Mouse (Mus musculus): ENCODE measurements around the gene Arhgef38. TPM values are rescaled to one million over a fixed set of nuclear protein-coding genes. Genes with fewer than 3 reads are reported as not detected.

Arhgef38 gene
- polyA plus RNA-seq, 1 experiment: not detected

- no peak overlapping the region for H3K4me3 ChIP-seq (ENCODE audit: insufficient read depth, poor library complexity, severe bottlenecking)
- TF ChIP-seq USF1 (IDR thresholded peaks at IDR 0.05; ENCODE audit: low read depth) (no peak), MYOD1 (IDR thresholded peaks at IDR 0.05; ENCODE audit: control insufficient read depth, insufficient read length, low read depth) (no peak), CTCF (IDR thresholded peaks at IDR 0.05; ENCODE audit: control insufficient read depth, insufficient read depth, insufficient read length) (no peak), MAX (IDR thresholded peaks at IDR 0.05) (no peak), FOSL1 (IDR thresholded peaks at IDR 0.05; ENCODE audit: insufficient read depth, low read length, poor library complexity, severe bottlenecking) (no peak), MYOG (IDR thresholded peaks at IDR 0.05; ENCODE audit: control insufficient read depth, extremely low read depth, insufficient read length) (no peak), CEBPB (IDR thresholded peaks at IDR 0.05; ENCODE audit: low read depth) (no peak)
These were observed 32.6 kb downstream of the Arhgef38 start for GRCm38 (mm10) chr3:133202171-133202570.

GRCm38 (mm10) chr3:133188930-133189329 lies 45.8 kb downstream of the Arhgef38 start:
- no peaks in the 10 kb centered on the region for H3K79me2 ChIP-seq (ENCODE audit: control insufficient read depth, insufficient read depth)
- TF ChIP-seq MYOD1 (IDR thresholded peaks at IDR 0.05; ENCODE audit: control insufficient read depth, insufficient read length, low read depth): no peak
- no peak overlapping the region for H3ac ChIP-seq (ENCODE audit: control insufficient read depth, insufficient read length, low read depth)
- no peaks in the 10 kb centered on the region for H3K27me3 ChIP-seq (ENCODE audit: control insufficient read depth, insufficient read depth, insufficient read length)
- H3K36me3 ChIP-seq (ENCODE audit: control insufficient read depth, insufficient read depth): no peaks in the 10 kb centered on the region
- no peaks in the 10 kb centered on the region for H3K79me3 ChIP-seq (ENCODE audit: low read depth)
- no peak overlapping the region for H3K4me3 ChIP-seq (ENCODE audit: insufficient read depth, poor library complexity, severe bottlenecking)

More at GRCm38 (mm10) chr3:133202171-133202570, 32.6 kb downstream of the Arhgef38 start:
- Histone ChIP-seq H3K27me3 (ENCODE audit: control insufficient read depth, insufficient read depth, insufficient read length) (no peaks in the 10 kb centered on the region), H3ac (ENCODE audit: control insufficient read depth, insufficient read length, low read depth) (no peak overlapping the region), H3K79me2 (ENCODE audit: control insufficient read depth, insufficient read depth) (no peaks in the 10 kb centered on the region), H3K36me3 (ENCODE audit: control insufficient read depth, insufficient read depth) (no peaks in the 10 kb centered on the region), H3K79me3 (ENCODE audit: low read depth) (no peaks in the 10 kb centered on the region)

- no peaks in the 10 kb centered on the region for H3K79me2 ChIP-seq (ENCODE audit: control insufficient read depth, insufficient read depth)
- TF ChIP-seq FOSL1 (IDR thresholded peaks at IDR 0.05; ENCODE audit: insufficient read depth, low read length, poor library complexity, severe bottlenecking) (no peak), CEBPB (IDR thresholded peaks at IDR 0.05; ENCODE audit: low read depth) (no peak), MYOD1 (IDR thresholded peaks at IDR 0.05; ENCODE audit: control insufficient read depth, insufficient read length, low read depth) (no peak), USF1 (IDR thresholded peaks at IDR 0.05; ENCODE audit: low read depth) (no peak), MYOG (IDR thresholded peaks at IDR 0.05; ENCODE audit: control insufficient read depth, extremely low read depth, insufficient read length) (no peak), MAX (IDR thresholded peaks at IDR 0.05) (no peak), CTCF (IDR thresholded peaks at IDR 0.05; ENCODE audit: control insufficient read depth, insufficient read depth, insufficient read length) (no peak)
- no peak overlapping the region for H3ac ChIP-seq (ENCODE audit: control insufficient read depth, insufficient read length, low read depth)
- H3K79me3 ChIP-seq (ENCODE audit: low read depth): no peaks in the 10 kb centered on the region
- H3K36me3 ChIP-seq (ENCODE audit: control insufficient read depth, insufficient read depth): no peaks in the 10 kb centered on the region
- no peak overlapping the region for H3K4me3 ChIP-seq (ENCODE audit: insufficient read depth, poor library complexity, severe bottlenecking)
- H3K27me3 ChIP-seq (ENCODE audit: control insufficient read depth, insufficient read depth, insufficient read length): no peaks in the 10 kb centered on the region
These were observed 47.2 kb downstream of the Arhgef38 start for GRCm38 (mm10) chr3:133187524-133187923.

GRCm38 (mm10) chr3:133176033-133176750 lies 58.6 kb downstream of the Arhgef38 start:
- no peaks in the 10 kb centered on the region for H3K79me3 ChIP-seq (ENCODE audit: low read depth)
- no peaks in the 10 kb centered on the region for H3K79me2 ChIP-seq (ENCODE audit: control insufficient read depth, insufficient read depth)
- H3ac ChIP-seq (ENCODE audit: control insufficient read depth, insufficient read length, low read depth): no peak overlapping the region
- no peak for TF ChIP-seq USF1 (IDR thresholded peaks at IDR 0.05; ENCODE audit: low read depth)
- peak; percentile 1 for TF ChIP-seq MYOD1 (IDR thresholded peaks at IDR 0.05; ENCODE audit: control insufficient read depth, insufficient read length, low read depth)
- no peak overlapping the region for H3K4me3 ChIP-seq (ENCODE audit: insufficient read depth, poor library complexity, severe bottlenecking)
- H3K36me3 ChIP-seq (ENCODE audit: control insufficient read depth, insufficient read depth): no peaks in the 10 kb centered on the region
- no peaks in the 10 kb centered on the region for H3K27me3 ChIP-seq (ENCODE audit: control insufficient read depth, insufficient read depth, insufficient read length)

GRCm38 (mm10) chr3:133172291-133172690 lies 62.5 kb downstream of the Arhgef38 start:
- no peaks in the 10 kb centered on the region for H3K36me3 ChIP-seq (ENCODE audit: control insufficient read depth, insufficient read depth)
- H3K4me3 ChIP-seq (ENCODE audit: insufficient read depth, poor library complexity, severe bottlenecking): no peak overlapping the region
- no peak overlapping the region for H3ac ChIP-seq (ENCODE audit: control insufficient read depth, insufficient read length, low read depth)
- H3K79me2 ChIP-seq (ENCODE audit: control insufficient read depth, insufficient read depth): no peaks in the 10 kb centered on the region
- H3K27me3 ChIP-seq (ENCODE audit: control insufficient read depth, insufficient read depth, insufficient read length): no peaks in the 10 kb centered on the region
- TF ChIP-seq CEBPB (IDR thresholded peaks at IDR 0.05; ENCODE audit: low read depth): no peak
- no peak for TF ChIP-seq CTCF (IDR thresholded peaks at IDR 0.05; ENCODE audit: control insufficient read depth, insufficient read depth, insufficient read length)
- H3K79me3 ChIP-seq (ENCODE audit: low read depth): no peaks in the 10 kb centered on the region

- Histone ChIP-seq H3K36me3 (ENCODE audit: control insufficient read depth, insufficient read depth) (no peaks in the 10 kb centered on the region), H3K4me3 (ENCODE audit: insufficient read depth, poor library complexity, severe bottlenecking) (no peak overlapping the region), H3K79me3 (ENCODE audit: low read depth) (no peaks in the 10 kb centered on the region), H3K79me2 (ENCODE audit: control insufficient read depth, insufficient read depth) (no peaks in the 10 kb centered on the region), H3K27me3 (ENCODE audit: control insufficient read depth, insufficient read depth, insufficient read length) (no peaks in the 10 kb centered on the region), H3ac (ENCODE audit: control insufficient read depth, insufficient read length, low read depth) (no peak overlapping the region)
- no peak for TF ChIP-seq MAX (IDR thresholded peaks at IDR 0.05)
- TF ChIP-seq FOSL1 (IDR thresholded peaks at IDR 0.05; ENCODE audit: insufficient read depth, low read length, poor library complexity, severe bottlenecking): no peak
- no peak for TF ChIP-seq USF1 (IDR thresholded peaks at IDR 0.05; ENCODE audit: low read depth)
- no peak for TF ChIP-seq CEBPB (IDR thresholded peaks at IDR 0.05; ENCODE audit: low read depth)
- TF ChIP-seq CTCF (IDR thresholded peaks at IDR 0.05; ENCODE audit: control insufficient read depth, insufficient read depth, insufficient read length): no peak
- no peak for TF ChIP-seq MYOD1 (IDR thresholded peaks at IDR 0.05; ENCODE audit: control insufficient read depth, insufficient read length, low read depth)
- no peak for TF ChIP-seq MYOG (IDR thresholded peaks at IDR 0.05; ENCODE audit: control insufficient read depth, extremely low read depth, insufficient read length)
These were observed 65.0 kb downstream of the Arhgef38 start for GRCm38 (mm10) chr3:133169737-133170136.

Data from C2C12 (cell line).